Mouse (Mus musculus): ENCODE data around the gene Akr1b3. TPM values are rescaled to one million over a fixed set of nuclear protein-coding genes. Genes with fewer than 3 reads are reported as not detected.

The Akr1b3 gene
- polyA plus RNA-seq (2014; fragmentation: Nextera tagmentation; extraction: Ambion mirVana): 131 and 132 TPM in 2 replicates

GRCm38 (mm10) chr6:34316854-34317771 is at the start of gene Akr1b3:
Gene Akr1b3 (minus strand): TSS chr6:34317478.
- no peaks in the 10 kb centered on the region for H3K9me3 ChIP-seq (ENCODE audit: control insufficient read depth, low read length)
- H3K27ac ChIP-seq (ENCODE audit: low read depth, low read length): peak within 1 kb of the TSS; percentile 50
- peak within 1 kb of the TSS; percentile 77 for H3K4me3 ChIP-seq (ENCODE audit: low read depth, low read length)
- H3K9ac ChIP-seq (ENCODE audit: low read depth, low read length): peak within 1 kb of the TSS; percentile 71
- H3K4me1 ChIP-seq (replicated peaks; ENCODE audit: control insufficient read depth, insufficient read depth, low read length): peaks cover 3% of the 10 kb centered on the region; the same call in 1 of the 2 replicates
- ATAC-seq (replicated peaks; ENCODE audit: low FRiP score) (peak; percentile 98), DNase-seq (ENCODE audit: low spot score) (peak; percentile 86)
- peak within 1 kb of the TSS; percentile 92 for H3K4me2 ChIP-seq
- no peaks in the 10 kb centered on the region for H3K27me3 ChIP-seq (replicated peaks; ENCODE audit: control insufficient read depth, insufficient read depth, low read length)
- WGBS: under 1% methylated on average over 60 of the region's 60 CpGs
- no peaks in the 10 kb centered on the region; the same call in 1 of the 2 replicates for H3K36me3 ChIP-seq (ENCODE audit: control insufficient read depth, insufficient read depth, low read length)

- DNase-seq (ENCODE audit: low spot score): no peak
- Histone ChIP-seq H3K9ac (ENCODE audit: low read depth, low read length) (no peak overlapping the region), H3K9me3 (ENCODE audit: control insufficient read depth, low read length) (no peaks in the 10 kb centered on the region), H3K36me3 (ENCODE audit: control insufficient read depth, insufficient read depth, low read length) (no peaks in the 10 kb centered on the region), H3K27me3 (replicated peaks; ENCODE audit: control insufficient read depth, insufficient read depth, low read length) (no peaks in the 10 kb centered on the region), H3K4me3 (ENCODE audit: low read depth, low read length) (no peak overlapping the region), H3K4me2 (no peak overlapping the region), H3K4me1 (replicated peaks; ENCODE audit: control insufficient read depth, insufficient read depth, low read length) (no peaks in the 10 kb centered on the region), H3K27ac (ENCODE audit: low read depth, low read length) (no peak overlapping the region)
- WGBS: 73% methylated on average over 12 of the region's 12 CpGs
- ATAC-seq (replicated peaks; ENCODE audit: low FRiP score): no peak
Observed at GRCm38 (mm10) chr6:34364217-34365136, 47.2 kb upstream of the Akr1b3 start.

GRCm38 (mm10) chr6:34355841-34356240 is 38.6 kb upstream of the Akr1b3 start:
- Histone ChIP-seq H3K4me2 (no peak overlapping the region), H3K36me3 (ENCODE audit: control insufficient read depth, insufficient read depth, low read length) (no peaks in the 10 kb centered on the region), H3K27ac (ENCODE audit: low read depth, low read length) (no peak overlapping the region), H3K27me3 (replicated peaks; ENCODE audit: control insufficient read depth, insufficient read depth, low read length) (no peaks in the 10 kb centered on the region), H3K9me3 (ENCODE audit: control insufficient read depth, low read length) (no peaks in the 10 kb centered on the region), H3K4me1 (replicated peaks; ENCODE audit: control insufficient read depth, insufficient read depth, low read length) (peaks cover 5% of the 10 kb centered on the region), H3K9ac (ENCODE audit: low read depth, low read length) (no peak overlapping the region), H3K4me3 (ENCODE audit: low read depth, low read length) (no peak overlapping the region)
- ATAC-seq (replicated peaks; ENCODE audit: low FRiP score) (no peak), DNase-seq (ENCODE audit: low spot score) (no peak)
- WGBS: 70% methylated on average over 9 of the region's 9 CpGs

GRCm38 (mm10) chr6:34355349-34355747 is 38.1 kb upstream of the Akr1b3 start:
- H3K27ac ChIP-seq (ENCODE audit: low read depth, low read length): no peak overlapping the region
- H3K4me1 ChIP-seq (replicated peaks; ENCODE audit: control insufficient read depth, insufficient read depth, low read length): peaks cover 5% of the 10 kb centered on the region
- DNase-seq (ENCODE audit: low spot score): no peak
- H3K27me3 ChIP-seq (replicated peaks; ENCODE audit: control insufficient read depth, insufficient read depth, low read length): no peaks in the 10 kb centered on the region
- whole genome bisulfite sequencing: 44% methylated on average over 6 of the region's 6 CpGs
- H3K9ac ChIP-seq (ENCODE audit: low read depth, low read length): no peak overlapping the region
- H3K4me3 ChIP-seq (ENCODE audit: low read depth, low read length): no peak overlapping the region
- H3K9me3 ChIP-seq (ENCODE audit: control insufficient read depth, low read length): no peaks in the 10 kb centered on the region
- no peak overlapping the region for H3K4me2 ChIP-seq
- ATAC-seq (replicated peaks; ENCODE audit: low FRiP score): no peak
- no peaks in the 10 kb centered on the region for H3K36me3 ChIP-seq (ENCODE audit: control insufficient read depth, insufficient read depth, low read length)

- DNase-seq (ENCODE audit: low spot score): no peak
- Histone ChIP-seq H3K4me2 (peak overlapping the region; percentile 72), H3K27me3 (replicated peaks; ENCODE audit: control insufficient read depth, insufficient read depth, low read length) (no peaks in the 10 kb centered on the region), H3K9me3 (ENCODE audit: control insufficient read depth, low read length) (no peaks in the 10 kb centered on the region), H3K27ac (ENCODE audit: low read depth, low read length) (no peak overlapping the region), H3K4me3 (ENCODE audit: low read depth, low read length) (peak overlapping the region; percentile 35; the same call in 1 of the 2 replicates), H3K4me1 (replicated peaks; ENCODE audit: control insufficient read depth, insufficient read depth, low read length) (peaks cover 5% of the 10 kb centered on the region), H3K9ac (ENCODE audit: low read depth, low read length) (no peak overlapping the region), H3K36me3 (ENCODE audit: control insufficient read depth, insufficient read depth, low read length) (no peaks in the 10 kb centered on the region)
- no peak for ATAC-seq (replicated peaks; ENCODE audit: low FRiP score)
- WGBS: 57% methylated on average over 8 of the region's 8 CpGs
Observed at GRCm38 (mm10) chr6:34354354-34355348, 37.4 kb upstream of the Akr1b3 start.

- no peaks in the 10 kb centered on the region for H3K36me3 ChIP-seq (ENCODE audit: control insufficient read depth, insufficient read depth, low read length)
- H3K4me1 ChIP-seq (replicated peaks; ENCODE audit: control insufficient read depth, insufficient read depth, low read length): peaks cover 5% of the 10 kb centered on the region
- ATAC-seq (replicated peaks; ENCODE audit: low FRiP score): no peak; the same call in 1 of the 2 replicates
- H3K27ac ChIP-seq (ENCODE audit: low read depth, low read length): no peak within 1 kb of the TSS
- H3K4me3 ChIP-seq (ENCODE audit: low read depth, low read length): peak within 1 kb of the TSS; percentile 35
- H3K27me3 ChIP-seq (replicated peaks; ENCODE audit: control insufficient read depth, insufficient read depth, low read length): no peaks in the 10 kb centered on the region
- H3K9ac ChIP-seq (ENCODE audit: low read depth, low read length): peak within 1 kb of the TSS; percentile 25; the same call in 1 of the 2 replicates
- H3K4me2 ChIP-seq: peak within 1 kb of the TSS; percentile 72
- H3K9me3 ChIP-seq (ENCODE audit: control insufficient read depth, low read length): no peaks in the 10 kb centered on the region
- 14% methylated on average over 16 of the region's 16 CpGs for WGBS
- peak; percentile 39 for DNase-seq (ENCODE audit: low spot score)
Observed at GRCm38 (mm10) chr6:34353658-34354353, 36.5 kb upstream of the Akr1b3 start, which contains the start of gene Akr1b8. Gene Akr1b8 (plus strand): TSS chr6:34354119.

- Histone ChIP-seq H3K27ac (ENCODE audit: low read depth, low read length) (no peak overlapping the region), H3K4me1 (replicated peaks; ENCODE audit: control insufficient read depth, insufficient read depth, low read length) (peaks cover 5% of the 10 kb centered on the region), H3K27me3 (replicated peaks; ENCODE audit: control insufficient read depth, insufficient read depth, low read length) (no peaks in the 10 kb centered on the region), H3K9ac (ENCODE audit: low read depth, low read length) (no peak overlapping the region), H3K4me2 (no peak overlapping the region), H3K4me3 (ENCODE audit: low read depth, low read length) (no peak overlapping the region), H3K9me3 (ENCODE audit: control insufficient read depth, low read length) (no peaks in the 10 kb centered on the region), H3K36me3 (ENCODE audit: control insufficient read depth, insufficient read depth, low read length) (no peaks in the 10 kb centered on the region)
- ATAC-seq (replicated peaks; ENCODE audit: low FRiP score): no peak
- DNase-seq (ENCODE audit: low spot score): no peak
- WGBS: 90% methylated on average over 3 of the region's 3 CpGs
Observed at GRCm38 (mm10) chr6:34352401-34352800, 35.1 kb upstream of the Akr1b3 start.
